Mouse (Mus musculus) E14TG2a.4 (cell line): Measurements from ENCODE around the gene Rap1gap.

ENCODE experiments used
- CTCF ChIP-seq: conservative IDR thresholded peaks from 2 replicates; pipeline ENCODE4 v1.5.1; 2014; ENCODE audit warnings: low read length
- NANOG ChIP-seq: IDR thresholded peaks from 2 replicates; pipeline ENCODE4 v1.6.1; 2014; ENCODE audit warnings: borderline replicate concordance, low read length, mixed read lengths
- POU5F1 ChIP-seq: IDR thresholded peaks from 2 replicates; pipeline ENCODE4 v1.6.1; 2014; ENCODE audit warnings: low read length, borderline replicate concordance

GRCm38 (mm10) chr4:137657674-137658073 is 6.9 kb upstream of the Rap1gap start:
- TF ChIP-seq CTCF (no peak), NANOG (no peak), POU5F1 (no peak)
